Mouse (Mus musculus) embryo, embryonic 11 days (tissue): ENCODE data around the gene Rtel1.

Experiments used
- DNase-seq: peaks from one replicate; pipeline ENCODE4 v3.0.0-alpha.2; 2015

Gene Rtel1

DNA sequence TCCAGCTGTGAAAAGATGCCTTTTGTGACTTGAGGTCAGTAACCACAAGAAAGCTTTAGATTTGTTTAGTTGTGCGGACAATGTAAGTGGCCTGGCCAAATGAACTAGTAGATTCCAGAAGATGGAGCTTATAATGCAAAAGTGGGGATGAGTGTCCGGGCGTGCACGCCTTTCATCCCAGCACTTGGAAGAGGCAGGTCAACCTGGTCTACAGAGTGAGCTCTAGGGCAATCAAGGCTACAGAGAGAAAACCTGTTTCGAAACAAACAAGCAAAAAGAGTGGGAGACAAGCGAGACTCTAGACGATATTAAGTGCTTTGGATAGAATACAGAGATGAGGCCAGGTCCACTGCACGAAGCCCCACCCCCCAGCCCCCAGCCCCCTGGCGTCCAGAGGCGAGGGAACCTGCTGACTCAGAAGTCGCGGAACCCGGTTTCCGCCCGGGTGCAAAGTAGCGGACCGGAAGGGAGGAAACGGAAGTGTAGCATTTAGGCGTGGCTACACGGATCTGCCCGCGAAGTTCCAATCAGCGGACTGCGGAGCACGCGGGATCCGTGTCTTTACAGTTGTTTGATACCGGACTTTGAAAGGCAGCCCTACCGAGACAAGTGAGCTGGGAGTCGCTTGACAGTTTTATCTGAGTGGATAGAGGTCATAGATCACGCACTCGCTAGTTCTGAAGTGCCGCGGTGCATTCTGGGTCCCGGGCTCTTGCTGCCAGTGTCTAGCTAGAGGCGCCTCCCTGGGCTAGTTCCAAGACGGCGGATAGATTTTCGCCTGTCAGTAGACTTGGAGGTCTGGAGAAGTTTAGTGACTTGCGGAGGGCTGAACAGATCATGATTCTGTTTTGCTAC, at the start of gene Rtel1:
Rtel1 (plus strand) TSS at position 492 of the 855 bp plus-strand sequence.
- DNase-seq = peak; percentile 95

- DNase-seq = no peak
Measured at GRCm38 (mm10) chr2:181272092-181272491, 47.4 kb upstream of the Rtel1 start.

DNA sequence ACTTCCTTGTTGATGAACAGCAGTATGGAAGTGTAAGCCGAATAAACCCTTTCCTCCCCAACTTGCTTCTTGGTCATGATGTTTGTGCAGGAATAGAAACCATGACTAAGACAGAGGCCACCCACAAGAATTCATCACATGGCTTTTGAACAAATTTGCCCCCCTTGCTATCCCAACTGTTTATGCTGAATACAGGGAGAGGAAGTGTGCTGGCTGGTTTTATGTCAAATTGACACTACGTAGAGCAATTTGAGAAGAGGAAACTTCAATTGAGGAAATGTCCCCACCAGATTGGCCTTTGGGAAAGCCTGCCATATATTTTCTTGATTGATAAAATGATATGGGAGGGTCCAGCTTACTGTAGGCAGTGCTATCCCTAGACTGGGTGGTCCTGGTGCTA, 45.7 kb upstream of the Rtel1 start:
- no peak for DNase-seq

DNA sequence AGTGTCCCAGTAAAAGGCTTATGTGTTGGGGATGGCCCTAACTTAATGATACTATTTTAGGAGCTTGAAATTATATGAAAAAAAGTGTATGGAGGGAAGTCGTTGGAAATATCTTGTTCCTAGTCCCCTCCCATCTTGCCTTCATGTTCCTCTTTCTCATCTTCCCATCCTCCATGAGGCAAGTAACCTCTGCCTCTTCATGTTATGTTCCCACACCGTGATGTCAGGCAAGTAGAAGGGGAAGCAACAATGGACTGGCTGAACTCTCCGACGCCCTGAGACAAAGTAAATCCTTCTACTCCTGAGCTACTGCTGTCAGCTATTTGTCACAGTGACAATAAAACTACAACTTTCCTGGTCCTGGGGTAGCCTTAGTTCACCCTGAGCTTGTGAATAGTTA, 44.9 kb upstream of the Rtel1 start:
- no peak for DNase-seq

GRCm38 (mm10) chr2:181276766-181277165, 42.8 kb upstream of the Rtel1 start:
- DNase-seq = no peak

GRCm38 (mm10) chr2:181277866-181278265, 41.7 kb upstream of the Rtel1 start:
- DNase-seq = no peak

GRCm38 (mm10) chr2:181279968-181280367, 39.6 kb upstream of the Rtel1 start:
- no peak for DNase-seq

GRCm38 (mm10) chr2:181286629-181287337, 32.8 kb upstream of the Rtel1 start:
- DNase-seq = peak; percentile 1

DNA sequence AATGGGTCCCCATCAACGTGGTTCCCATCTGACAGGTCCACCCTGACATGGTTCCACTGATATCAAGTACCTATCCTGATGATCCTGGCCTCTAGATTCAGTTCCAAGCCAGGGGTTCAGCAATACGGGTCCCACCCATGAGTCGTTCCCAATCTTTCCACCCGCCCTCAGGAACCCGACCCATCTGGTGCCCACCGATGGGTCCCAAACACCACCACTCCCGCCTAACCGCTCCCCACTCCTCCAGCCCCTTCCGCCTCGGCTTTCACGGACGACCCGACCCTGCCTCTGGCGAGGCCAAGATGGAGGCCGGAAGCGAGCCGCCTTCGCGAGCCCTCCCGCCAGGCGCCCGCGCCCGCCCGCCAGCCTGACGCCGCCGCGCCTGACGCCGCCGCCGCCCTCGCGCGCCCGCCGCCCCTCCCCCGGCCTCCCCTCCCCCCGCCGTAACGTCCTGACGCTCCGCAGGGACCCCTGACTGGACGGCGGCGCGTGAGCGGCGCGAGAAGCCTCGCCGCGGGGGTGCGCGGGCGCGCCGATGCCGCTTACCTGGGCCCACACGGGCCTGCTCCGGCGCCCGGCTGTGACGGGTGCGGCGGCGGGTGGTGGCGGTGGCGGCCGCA, 32.1 kb upstream of the Rtel1 start:
- DNase-seq = peak; percentile 92

GRCm38 (mm10) chr2:181287958-181288350, 31.6 kb upstream of the Rtel1 start, which contains the start of gene Gmeb2:
Gmeb2 (minus strand) TSS chr2:181288035.
- peak; percentile 98 for DNase-seq

- DNase-seq = no peak
Measured at GRCm38 (mm10) chr2:181288691-181289090, 30.8 kb upstream of the Rtel1 start.

- DNase-seq = no peak
Measured at GRCm38 (mm10) chr2:181290937-181291336, 28.6 kb upstream of the Rtel1 start.

- peak; percentile 68 for DNase-seq
Measured at GRCm38 (mm10) chr2:181302041-181302440, 17.5 kb upstream of the Rtel1 start.

- no peak for DNase-seq
Measured at GRCm38 (mm10) chr2:181304944-181305343, 14.6 kb upstream of the Rtel1 start.

GRCm38 (mm10) chr2:181307144-181307804, 12.3 kb upstream of the Rtel1 start:
- peak; percentile 83 for DNase-seq

DNA sequence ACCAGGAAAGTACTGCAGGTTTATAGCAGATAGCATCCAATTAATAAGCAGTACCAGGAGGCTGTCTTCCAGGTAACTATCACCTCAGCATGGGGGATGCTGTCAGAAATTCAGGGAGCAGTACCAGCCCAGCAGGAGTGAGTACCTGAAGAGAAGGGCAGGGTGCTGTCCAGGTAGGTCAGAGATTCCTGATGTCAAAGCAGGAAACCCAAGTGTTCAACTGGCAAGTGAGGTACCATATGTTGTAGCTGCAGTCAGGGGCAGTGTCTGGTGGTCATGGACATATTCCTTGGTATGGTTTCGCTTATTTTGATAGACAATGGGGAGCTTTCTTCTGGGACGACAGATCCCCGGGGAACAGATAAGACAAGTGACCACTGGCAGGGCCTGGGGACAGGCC, 7.1 kb upstream of the Rtel1 start:
- no peak for DNase-seq

DNA sequence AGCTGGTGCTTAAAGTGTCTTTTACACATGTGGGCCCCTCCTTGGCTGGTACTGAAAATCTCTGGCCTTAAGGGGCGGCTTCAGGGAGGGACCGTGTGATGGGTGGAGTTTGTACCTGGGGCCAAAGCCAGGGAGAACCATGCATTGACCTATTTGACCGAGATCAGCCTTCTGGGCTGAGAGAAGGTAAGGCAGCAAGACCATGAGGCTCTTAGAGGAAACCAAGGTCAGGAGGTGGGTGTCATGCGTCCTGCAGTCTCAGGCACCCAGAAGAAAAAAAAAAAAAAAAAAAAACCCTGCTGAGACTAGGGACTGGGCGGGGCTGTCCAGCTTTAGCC, 6.6 kb upstream of the Rtel1 start:
- DNase-seq = no peak

- peak; percentile 34 for DNase-seq
Measured at GRCm38 (mm10) chr2:181313344-181314079, 6.0 kb upstream of the Rtel1 start.

GRCm38 (mm10) chr2:181314080-181314810, 5.3 kb upstream of the Rtel1 start, which contains the start of gene Stmn3:
Stmn3 (minus strand) TSS chr2:181314500.
- DNase-seq = peak; percentile 85

DNA sequence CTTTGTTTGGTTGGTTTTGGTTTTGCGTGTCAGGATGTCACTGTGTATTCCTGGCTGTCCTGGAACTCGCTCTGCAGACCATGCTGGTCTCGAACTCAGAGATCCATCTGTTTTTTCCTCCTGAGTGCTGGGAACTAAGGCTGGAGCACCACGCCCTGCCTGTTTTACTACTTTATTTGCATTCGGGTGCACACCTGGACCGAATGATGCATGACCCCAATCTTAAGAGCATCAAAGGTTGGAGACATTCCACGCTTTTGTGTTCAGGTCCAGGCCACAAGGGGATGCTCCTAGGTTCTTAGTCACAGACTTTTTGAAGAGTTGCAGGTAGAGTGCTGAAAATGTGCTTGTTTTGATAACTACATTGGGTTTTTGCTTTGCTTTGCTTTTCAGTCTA, 562 bp downstream of the Rtel1 start:
- DNase-seq = peak; percentile 5

DNA sequence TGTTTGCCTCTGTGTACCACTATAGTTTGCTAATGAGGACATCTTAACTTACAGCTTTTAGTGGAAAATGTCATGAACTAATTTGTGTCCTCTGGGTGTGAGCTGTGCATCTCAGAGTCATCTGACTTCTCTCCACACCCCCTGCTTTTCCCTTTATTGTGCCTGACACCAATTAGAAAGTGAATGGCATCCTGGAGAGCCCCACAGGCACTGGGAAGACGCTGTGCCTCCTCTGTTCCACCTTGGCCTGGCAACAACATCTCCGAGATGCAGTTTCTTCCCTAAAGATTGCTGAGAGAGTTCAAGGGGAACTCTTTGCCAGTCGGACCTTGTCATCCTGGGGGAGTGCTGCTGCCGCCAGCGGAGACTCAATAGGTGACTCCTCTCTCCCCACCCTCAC, 2.6 kb downstream of the Rtel1 start:
- DNase-seq = no peak

- DNase-seq = no peak
Measured at GRCm38 (mm10) chr2:181326098-181326497, 6.6 kb downstream of the Rtel1 start.
